Mouse (Mus musculus): ENCODE data around the gene Ptpn6. TPM values are rescaled to one million over a fixed set of nuclear protein-coding genes. Genes with fewer than 3 reads are reported as not detected.

Ptpn6 gene
- 15.1 and 16.5 TPM in 2 replicates for total RNA-seq (2012; rRNA removed)

- H3K9ac ChIP-seq (ENCODE audit: insufficient read depth, low read depth, low read length, poor library complexity, severe bottlenecking): peak within 1 kb of the TSS; percentile 48
- in situ Hi-C loops (cut with MboI; ENCODE audit: low sequenced_read_pairs in 2 of 2, unreplicated experiment in 2 of 2): no loop called here
- peaks cover 0 to 16% of the 10 kb centered on the region in 2 experiments; a peak in 2 of 4 replicates for H3K4me1 ChIP-seq (ENCODE audit: control insufficient read depth in 2 of 2, insufficient read depth in 2 of 2, low read length in 2 of 2, poor library complexity in 1 of 2)
- no peaks in the 10 kb centered on the region for H3K9me3 ChIP-seq (ENCODE audit: control insufficient read depth, insufficient read depth, low read depth, low read length)
- peak within 1 kb of the TSS in 1 of 2 experiments; percentile 16; a peak in 2 of 4 replicates for H3K4me3 ChIP-seq (ENCODE audit: insufficient read depth in 1 of 2, low read depth in 1 of 2, low read length in 2 of 2, poor library complexity in 1 of 2, severe bottlenecking in 1 of 2)
- peaks cover 4% of the 10 kb centered on the region; the same call in 1 of the 2 replicates for H3K36me3 ChIP-seq (ENCODE audit: control insufficient read depth, insufficient read depth, low read length, poor library complexity, severe bottlenecking)
- peak; percentile 84 for DNase-seq (ENCODE audit: low read depth, low spot score)
- H3K27ac ChIP-seq (ENCODE audit: insufficient read depth, low read depth, low read length, poor library complexity, severe bottlenecking): no peak within 1 kb of the TSS
- TF ChIP-seq MAFK (IDR thresholded peaks at IDR 0.05; ENCODE audit: insufficient read depth, low read depth, low read length) (no peak), ZC3H11A (IDR thresholded peaks at IDR 0.05; ENCODE audit: borderline replicate concordance, low read depth, low read length) (no peak), CHD2 (IDR thresholded peaks at IDR 0.05; ENCODE audit: low read depth, low read length) (no peak), ZNF384 (IDR thresholded peaks at IDR 0.05; ENCODE audit: low read depth, low read length) (no peak), HCFC1 (IDR thresholded peaks at IDR 0.05; ENCODE audit: borderline replicate concordance, insufficient read depth, low read length) (no peak)
These were observed at the start of gene Ptpn6 for GRCm38 (mm10) chr6:124738511-124739023. Ptpn6 (minus strand) TSS chr6:124738714.

- DNase-seq (ENCODE audit: low read depth, low spot score): no peak
- in situ Hi-C loops (cut with MboI; ENCODE audit: low sequenced_read_pairs in 2 of 2, unreplicated experiment in 2 of 2): no loop called here
- H3K9ac ChIP-seq (ENCODE audit: insufficient read depth, low read depth, low read length, poor library complexity, severe bottlenecking): no peak overlapping the region
- peaks cover 3 to 13% of the 10 kb centered on the region in 2 experiments; a peak in 3 of 4 replicates for H3K4me1 ChIP-seq (ENCODE audit: control insufficient read depth in 2 of 2, insufficient read depth in 2 of 2, low read length in 2 of 2, poor library complexity in 1 of 2)
- TF ChIP-seq MAFK (IDR thresholded peaks at IDR 0.05; ENCODE audit: insufficient read depth, low read depth, low read length) (no peak), ZNF384 (IDR thresholded peaks at IDR 0.05; ENCODE audit: low read depth, low read length) (no peak), CHD2 (IDR thresholded peaks at IDR 0.05; ENCODE audit: low read depth, low read length) (no peak), ZC3H11A (IDR thresholded peaks at IDR 0.05; ENCODE audit: borderline replicate concordance, low read depth, low read length) (no peak), HCFC1 (IDR thresholded peaks at IDR 0.05; ENCODE audit: borderline replicate concordance, insufficient read depth, low read length) (no peak)
- no peak overlapping the region for H3K27ac ChIP-seq (ENCODE audit: insufficient read depth, low read depth, low read length, poor library complexity, severe bottlenecking)
- H3K36me3 ChIP-seq (ENCODE audit: control insufficient read depth, insufficient read depth, low read length, poor library complexity, severe bottlenecking): no peaks in the 10 kb centered on the region
- no peaks in the 10 kb centered on the region for H3K9me3 ChIP-seq (ENCODE audit: control insufficient read depth, insufficient read depth, low read depth, low read length)
- H3K4me3 ChIP-seq (ENCODE audit: insufficient read depth in 1 of 2, low read depth in 1 of 2, low read length in 2 of 2, poor library complexity in 1 of 2, severe bottlenecking in 1 of 2): no peak overlapping the region
These were observed 49.2 kb upstream of the Ptpn6 start for GRCm38 (mm10) chr6:124787722-124788121.

- Histone ChIP-seq H3K36me3 (ENCODE audit: control insufficient read depth, insufficient read depth, low read length, poor library complexity, severe bottlenecking) (no peaks in the 10 kb centered on the region), H3K27ac (ENCODE audit: insufficient read depth, low read depth, low read length, poor library complexity, severe bottlenecking) (no peak overlapping the region), H3K9me3 (ENCODE audit: control insufficient read depth, insufficient read depth, low read depth, low read length) (no peaks in the 10 kb centered on the region), H3K4me1 (ENCODE audit: control insufficient read depth in 2 of 2, insufficient read depth in 2 of 2, low read length in 2 of 2, poor library complexity in 1 of 2) (peaks cover 5 to 14% of the 10 kb centered on the region in 2 experiments; a peak in 3 of 4 replicates), H3K9ac (ENCODE audit: insufficient read depth, low read depth, low read length, poor library complexity, severe bottlenecking) (no peak overlapping the region), H3K4me3 (ENCODE audit: insufficient read depth in 1 of 2, low read depth in 1 of 2, low read length in 2 of 2, poor library complexity in 1 of 2, severe bottlenecking in 1 of 2) (no peak overlapping the region)
- DNase-seq (ENCODE audit: low read depth, low spot score): no peak
- in situ Hi-C loops (cut with MboI; ENCODE audit: low sequenced_read_pairs in 2 of 2, unreplicated experiment in 2 of 2): no loop called here
- no peak for TF ChIP-seq MAFK (IDR thresholded peaks at IDR 0.05; ENCODE audit: insufficient read depth, low read depth, low read length)
- TF ChIP-seq CHD2 (IDR thresholded peaks at IDR 0.05; ENCODE audit: low read depth, low read length): no peak
- no peak for TF ChIP-seq HCFC1 (IDR thresholded peaks at IDR 0.05; ENCODE audit: borderline replicate concordance, insufficient read depth, low read length)
- TF ChIP-seq ZC3H11A (IDR thresholded peaks at IDR 0.05; ENCODE audit: borderline replicate concordance, low read depth, low read length): no peak
- no peak for TF ChIP-seq ZNF384 (IDR thresholded peaks at IDR 0.05; ENCODE audit: low read depth, low read length)
These were observed 48.4 kb upstream of the Ptpn6 start for GRCm38 (mm10) chr6:124786756-124787420.

- Histone ChIP-seq H3K9ac (ENCODE audit: insufficient read depth, low read depth, low read length, poor library complexity, severe bottlenecking) (0 out of 2 replicates have a peak overlapping the region, but pooled peaks have one; percentile 34), H3K4me3 (ENCODE audit: insufficient read depth in 1 of 2, low read depth in 1 of 2, low read length in 2 of 2, poor library complexity in 1 of 2, severe bottlenecking in 1 of 2) (peak overlapping the region in 1 of 2 experiments; percentile 63; a peak in 2 of 4 replicates), H3K27ac (ENCODE audit: insufficient read depth, low read depth, low read length, poor library complexity, severe bottlenecking) (peak overlapping the region; percentile 1; the same call in 1 of the 2 replicates), H3K36me3 (ENCODE audit: control insufficient read depth, insufficient read depth, low read length, poor library complexity, severe bottlenecking) (no peaks in the 10 kb centered on the region), H3K9me3 (ENCODE audit: control insufficient read depth, insufficient read depth, low read depth, low read length) (no peaks in the 10 kb centered on the region), H3K4me1 (ENCODE audit: control insufficient read depth in 2 of 2, insufficient read depth in 2 of 2, low read length in 2 of 2, poor library complexity in 1 of 2) (peaks cover 3 to 14% of the 10 kb centered on the region in 2 experiments; a peak in 3 of 4 replicates)
- TF ChIP-seq HCFC1 (IDR thresholded peaks at IDR 0.05; ENCODE audit: borderline replicate concordance, insufficient read depth, low read length) (no peak), ZC3H11A (IDR thresholded peaks at IDR 0.05; ENCODE audit: borderline replicate concordance, low read depth, low read length) (no peak), MAFK (IDR thresholded peaks at IDR 0.05; ENCODE audit: insufficient read depth, low read depth, low read length) (no peak), ZNF384 (IDR thresholded peaks at IDR 0.05; ENCODE audit: low read depth, low read length) (no peak)
- peak; percentile 74 for DNase-seq (ENCODE audit: low read depth, low spot score)
- in situ Hi-C loops (cut with MboI; ENCODE audit: low sequenced_read_pairs in 2 of 2, unreplicated experiment in 2 of 2): no loop called here
These were observed 43.9 kb upstream of the Ptpn6 start for GRCm38 (mm10) chr6:124782436-124782835.

Data from ES-E14 (cell line).